Mouse (Mus musculus): Measurements from ENCODE around the gene Plcb2. TPM values are rescaled to one million over a fixed set of nuclear protein-coding genes. Genes with fewer than 3 reads are reported as not detected.

Plcb2 gene
- 2.0 and 2.6 TPM in 2 replicates for polyA plus RNA-seq (2014; fragmentation: Nextera tagmentation; extraction: Ambion mirVana)

- 34% methylated on average over 7 of the region's 7 CpGs for WGBS
- ATAC-seq (ENCODE audit: insufficient number of reproducible peaks, insufficient read depth, low FRiP score, low read depth), result no peak
- Histone ChIP-seq H3K4me2 (ENCODE audit: low read length) (peak within 1 kb of the TSS; percentile 15), H3K9ac (ENCODE audit: low read length) (peak within 1 kb of the TSS; percentile 38; the same call in 1 of the 2 replicates), H3K36me3 (ENCODE audit: control insufficient read depth, insufficient read depth, low read length) (no peaks in the 10 kb centered on the region), H3K27ac (replicated peaks in 1 of 2; ENCODE audit: control insufficient read depth in 1 of 2, insufficient read depth in 1 of 2, low read depth in 2 of 2, low read length in 2 of 2) (peak within 1 kb of the TSS; percentile 28 to 29; a peak in 2 of 4 replicates), H3K4me1 (ENCODE audit: control insufficient read depth in 2 of 2, insufficient read depth in 2 of 2, low read length in 2 of 2) (peaks cover 22 to 28% of the 10 kb centered on the region in 2 experiments), H3K9me3 (ENCODE audit: control insufficient read depth, low read length) (no peaks in the 10 kb centered on the region), H3K4me3 (ENCODE audit: control insufficient read depth in 1 of 2, insufficient read depth in 1 of 2, low read depth in 1 of 2, low read length in 2 of 2) (no peak within 1 kb of the TSS), H3K27me3 (ENCODE audit: control insufficient read depth, insufficient read depth, low read length) (peaks cover 13% of the 10 kb centered on the region)
Observed at GRCm38 (mm10) chr2:118728337-118728736, at the start of gene Plcb2. Gene Plcb2 (minus strand): TSS chr2:118728438.

GRCm38 (mm10) chr2:118776295-118776694 is 48.1 kb upstream of the Plcb2 start:
- H3K4me3 ChIP-seq (ENCODE audit: control insufficient read depth in 1 of 2, insufficient read depth in 1 of 2, low read depth in 1 of 2, low read length in 2 of 2), result no peak overlapping the region
- H3K4me2 ChIP-seq (ENCODE audit: low read length), result no peak overlapping the region
- no peaks in the 10 kb centered on the region for H3K9me3 ChIP-seq (ENCODE audit: control insufficient read depth, low read length)
- no peak for ATAC-seq (ENCODE audit: insufficient number of reproducible peaks, insufficient read depth, low FRiP score, low read depth)
- peaks cover 3% of the 10 kb centered on the region; the same call in 1 of the 2 replicates for H3K27me3 ChIP-seq (ENCODE audit: control insufficient read depth, insufficient read depth, low read length)
- no peak overlapping the region for H3K9ac ChIP-seq (ENCODE audit: low read length)
- WGBS, result 45% methylated on average over 2 of the region's 2 CpGs
- H3K4me1 ChIP-seq (ENCODE audit: control insufficient read depth in 2 of 2, insufficient read depth in 2 of 2, low read length in 2 of 2), result peaks cover 3 to 14% of the 10 kb centered on the region in 2 experiments; a peak in 3 of 4 replicates
- H3K27ac ChIP-seq (replicated peaks in 1 of 2; ENCODE audit: control insufficient read depth in 1 of 2, insufficient read depth in 1 of 2, low read depth in 2 of 2, low read length in 2 of 2), result peak overlapping the region in 1 of 2 experiments; percentile 33; a peak in 2 of 4 replicates
- no peaks in the 10 kb centered on the region for H3K36me3 ChIP-seq (ENCODE audit: control insufficient read depth, insufficient read depth, low read length)

GRCm38 (mm10) chr2:118775846-118776245 is 47.6 kb upstream of the Plcb2 start:
- 46% methylated on average over 3 of the region's 4 CpGs for WGBS
- peaks cover 3 to 14% of the 10 kb centered on the region in 2 experiments; a peak in 3 of 4 replicates for H3K4me1 ChIP-seq (ENCODE audit: control insufficient read depth in 2 of 2, insufficient read depth in 2 of 2, low read length in 2 of 2)
- H3K9me3 ChIP-seq (ENCODE audit: control insufficient read depth, low read length), result no peaks in the 10 kb centered on the region
- H3K36me3 ChIP-seq (ENCODE audit: control insufficient read depth, insufficient read depth, low read length), result no peaks in the 10 kb centered on the region
- H3K27me3 ChIP-seq (ENCODE audit: control insufficient read depth, insufficient read depth, low read length), result peaks cover 3% of the 10 kb centered on the region; the same call in 1 of the 2 replicates
- H3K9ac ChIP-seq (ENCODE audit: low read length), result no peak overlapping the region
- peak overlapping the region in 1 of 2 experiments; percentile 33; a peak in 2 of 4 replicates for H3K27ac ChIP-seq (replicated peaks in 1 of 2; ENCODE audit: control insufficient read depth in 1 of 2, insufficient read depth in 1 of 2, low read depth in 2 of 2, low read length in 2 of 2)
- H3K4me2 ChIP-seq (ENCODE audit: low read length), result no peak overlapping the region
- ATAC-seq (ENCODE audit: insufficient number of reproducible peaks, insufficient read depth, low FRiP score, low read depth), result no peak
- H3K4me3 ChIP-seq (ENCODE audit: control insufficient read depth in 1 of 2, insufficient read depth in 1 of 2, low read depth in 1 of 2, low read length in 2 of 2), result no peak overlapping the region

- peaks cover 3% of the 10 kb centered on the region; the same call in 1 of the 2 replicates for H3K27me3 ChIP-seq (ENCODE audit: control insufficient read depth, insufficient read depth, low read length)
- 25% methylated on average over 1 of the region's 1 CpGs for WGBS
- ATAC-seq (ENCODE audit: insufficient number of reproducible peaks, insufficient read depth, low FRiP score, low read depth), result no peak
- no peaks in the 10 kb centered on the region for H3K36me3 ChIP-seq (ENCODE audit: control insufficient read depth, insufficient read depth, low read length)
- no peak overlapping the region for H3K4me3 ChIP-seq (ENCODE audit: control insufficient read depth in 1 of 2, insufficient read depth in 1 of 2, low read depth in 1 of 2, low read length in 2 of 2)
- H3K9ac ChIP-seq (ENCODE audit: low read length), result no peak overlapping the region
- H3K27ac ChIP-seq (replicated peaks in 1 of 2; ENCODE audit: control insufficient read depth in 1 of 2, insufficient read depth in 1 of 2, low read depth in 2 of 2, low read length in 2 of 2), result no peak overlapping the region
- no peaks in the 10 kb centered on the region for H3K9me3 ChIP-seq (ENCODE audit: control insufficient read depth, low read length)
- no peak overlapping the region for H3K4me2 ChIP-seq (ENCODE audit: low read length)
- H3K4me1 ChIP-seq (ENCODE audit: control insufficient read depth in 2 of 2, insufficient read depth in 2 of 2, low read length in 2 of 2), result peaks cover 3 to 14% of the 10 kb centered on the region in 2 experiments; a peak in 3 of 4 replicates
Observed at GRCm38 (mm10) chr2:118775396-118775795, 47.2 kb upstream of the Plcb2 start.

- no peak overlapping the region for H3K4me2 ChIP-seq (ENCODE audit: low read length)
- H3K27me3 ChIP-seq (ENCODE audit: control insufficient read depth, insufficient read depth, low read length), result no peaks in the 10 kb centered on the region
- H3K9me3 ChIP-seq (ENCODE audit: control insufficient read depth, low read length), result no peaks in the 10 kb centered on the region
- 75% methylated on average over 2 of the region's 2 CpGs for WGBS
- H3K4me3 ChIP-seq (ENCODE audit: control insufficient read depth in 1 of 2, insufficient read depth in 1 of 2, low read depth in 1 of 2, low read length in 2 of 2), result no peak overlapping the region
- peaks cover 3 to 10% of the 10 kb centered on the region in 2 experiments; a peak in 3 of 4 replicates for H3K4me1 ChIP-seq (ENCODE audit: control insufficient read depth in 2 of 2, insufficient read depth in 2 of 2, low read length in 2 of 2)
- H3K36me3 ChIP-seq (ENCODE audit: control insufficient read depth, insufficient read depth, low read length), result no peaks in the 10 kb centered on the region
- H3K27ac ChIP-seq (replicated peaks in 1 of 2; ENCODE audit: control insufficient read depth in 1 of 2, insufficient read depth in 1 of 2, low read depth in 2 of 2, low read length in 2 of 2), result no peak overlapping the region
- ATAC-seq (ENCODE audit: insufficient number of reproducible peaks, insufficient read depth, low FRiP score, low read depth), result no peak
- no peak overlapping the region for H3K9ac ChIP-seq (ENCODE audit: low read length)
Observed at GRCm38 (mm10) chr2:118774536-118774935, 46.3 kb upstream of the Plcb2 start.

GRCm38 (mm10) chr2:118772158-118772874 is 44.1 kb upstream of the Plcb2 start, which contains the start of gene Phgr1:
Gene Phgr1 (plus strand): TSS chr2:118772769.
- H3K27me3 ChIP-seq (ENCODE audit: control insufficient read depth, insufficient read depth, low read length), result no peaks in the 10 kb centered on the region
- no peak within 1 kb of the TSS for H3K27ac ChIP-seq (replicated peaks in 1 of 2; ENCODE audit: control insufficient read depth in 1 of 2, insufficient read depth in 1 of 2, low read depth in 2 of 2, low read length in 2 of 2)
- H3K9ac ChIP-seq (ENCODE audit: low read length), result no peak within 1 kb of the TSS
- H3K36me3 ChIP-seq (ENCODE audit: control insufficient read depth, insufficient read depth, low read length), result no peaks in the 10 kb centered on the region
- WGBS, result 72% methylated on average over 6 of the region's 6 CpGs
- no peak within 1 kb of the TSS for H3K4me2 ChIP-seq (ENCODE audit: low read length)
- no peak for ATAC-seq (ENCODE audit: insufficient number of reproducible peaks, insufficient read depth, low FRiP score, low read depth)
- H3K4me3 ChIP-seq (ENCODE audit: control insufficient read depth in 1 of 2, insufficient read depth in 1 of 2, low read depth in 1 of 2, low read length in 2 of 2), result no peak within 1 kb of the TSS
- peaks cover 0 to 4% of the 10 kb centered on the region in 2 experiments; a peak in 1 of 4 replicates for H3K4me1 ChIP-seq (ENCODE audit: control insufficient read depth in 2 of 2, insufficient read depth in 2 of 2, low read length in 2 of 2)
- H3K9me3 ChIP-seq (ENCODE audit: control insufficient read depth, low read length), result no peaks in the 10 kb centered on the region

- 68% methylated on average over 10 of the region's 10 CpGs for WGBS
- Histone ChIP-seq H3K36me3 (ENCODE audit: control insufficient read depth, insufficient read depth, low read length) (no peaks in the 10 kb centered on the region), H3K4me1 (ENCODE audit: control insufficient read depth in 2 of 2, insufficient read depth in 2 of 2, low read length in 2 of 2) (peaks cover 28% of the 10 kb centered on the region in 2 experiments), H3K4me2 (ENCODE audit: low read length) (no peak overlapping the region), H3K4me3 (ENCODE audit: control insufficient read depth in 1 of 2, insufficient read depth in 1 of 2, low read depth in 1 of 2, low read length in 2 of 2) (no peak overlapping the region), H3K9me3 (ENCODE audit: control insufficient read depth, low read length) (no peaks in the 10 kb centered on the region), H3K9ac (ENCODE audit: low read length) (no peak overlapping the region), H3K27me3 (ENCODE audit: control insufficient read depth, insufficient read depth, low read length) (no peaks in the 10 kb centered on the region), H3K27ac (replicated peaks in 1 of 2; ENCODE audit: control insufficient read depth in 1 of 2, insufficient read depth in 1 of 2, low read depth in 2 of 2, low read length in 2 of 2) (no peak overlapping the region)
- ATAC-seq (ENCODE audit: insufficient number of reproducible peaks, insufficient read depth, low FRiP score, low read depth), result no peak
Observed at GRCm38 (mm10) chr2:118766041-118767033, 38.1 kb upstream of the Plcb2 start.
